In genomic region chr15:99032726-99033250, GRCm38 (mm10) we compare ENCODE assay signal across 9 mouse cellular contexts. TPM values are rescaled to one million over a fixed set of nuclear protein-coding genes. Genes with fewer than 3 reads are reported as not detected.
A peak's percentile ranks its signal among the peaks of the same experiment; 100 is the strongest.
DNase-seq lines count a peak whose midpoint lies in the region; ATAC-seq lines count a peak whose summit lies in the region.
"Had no signal": no experiment of that assay in that cellular context is flagged by ENCODE, and none has a peak within 500 bp of the region (broad histone marks: within the 10 kb centered on the region; RNA-seq: fewer than 3 reads in every experiment).

No protein-coding gene starts in this region.

- no peak for ATAC-seq in hindbrain, embryonic 13.5 days (ENCODE audit: low FRiP score)
- no peak for ATAC-seq in hindbrain, embryonic 14.5 days (ENCODE audit: low FRiP score)
- ATAC-seq in intestine, embryonic 15.5 days, result no peak
- no peak for ATAC-seq in liver, embryonic 15.5 days (ENCODE audit: insufficient read depth)
- no peak for ATAC-seq in cerebellum, adult (ENCODE audit: insufficient number of reproducible peaks, low FRiP score, low TSS enrichment)

- H3K27ac ChIP-seq in hindbrain, embryonic 13.5 days, result no peak overlapping the region
- H3K27ac ChIP-seq in hindbrain, embryonic 14.5 days, result no peak overlapping the region
- no peak overlapping the region for H3K27ac ChIP-seq in intestine, embryonic 15.5 days
- H3K27ac ChIP-seq in liver, embryonic 15.5 days (replicated peaks), result peak overlapping the region; percentile 99

- no peak overlapping the region for H3K4me3 ChIP-seq in hindbrain, embryonic 13.5 days
- no peak overlapping the region for H3K4me3 ChIP-seq in hindbrain, embryonic 14.5 days (replicated peaks; ENCODE audit: low read length)
- peak overlapping the region; percentile 61 for H3K4me3 ChIP-seq in intestine, embryonic 15.5 days (replicated peaks)
- peak overlapping the region; percentile 91 for H3K4me3 ChIP-seq in liver, embryonic 15.5 days (replicated peaks)

- peaks cover 27% of the 10 kb centered on the region for H3K27me3 ChIP-seq in hindbrain, embryonic 13.5 days
- H3K27me3 ChIP-seq in hindbrain, embryonic 14.5 days (ENCODE audit: control insufficient read depth, insufficient read depth, low read length), result peaks cover 25% of the 10 kb centered on the region
- H3K27me3 ChIP-seq in intestine, embryonic 15.5 days (replicated peaks), result no peaks in the 10 kb centered on the region
- H3K27me3 ChIP-seq in liver, embryonic 15.5 days, result no peaks in the 10 kb centered on the region

- H3K4me2 ChIP-seq in hindbrain, embryonic 13.5 days, result 0 out of 2 replicates have a peak overlapping the region, but pooled peaks have one; percentile 21
- no peak overlapping the region; the same call in 1 of the 2 replicates for H3K4me2 ChIP-seq in hindbrain, embryonic 14.5 days (replicated peaks)
- peak overlapping the region; percentile 78 for H3K4me2 ChIP-seq in intestine, embryonic 15.5 days (replicated peaks)
- H3K4me2 ChIP-seq in liver, embryonic 15.5 days, result peak overlapping the region; percentile 81

- no peak overlapping the region for H3K9ac ChIP-seq in hindbrain, embryonic 13.5 days
- H3K9ac ChIP-seq in hindbrain, embryonic 14.5 days, result no peak overlapping the region
- H3K9ac ChIP-seq in intestine, embryonic 15.5 days, result peak overlapping the region; percentile 6; the same call in 1 of the 2 replicates
- H3K9ac ChIP-seq in liver, embryonic 15.5 days, result peak overlapping the region; percentile 95

- no peaks in the 10 kb centered on the region for H3K36me3 ChIP-seq in hindbrain, embryonic 13.5 days
- H3K36me3 ChIP-seq in hindbrain, embryonic 14.5 days (replicated peaks; ENCODE audit: control insufficient read depth, insufficient read depth), result no peaks in the 10 kb centered on the region
- peaks cover 11% of the 10 kb centered on the region for H3K36me3 ChIP-seq in intestine, embryonic 15.5 days
- H3K36me3 ChIP-seq in liver, embryonic 15.5 days (replicated peaks), result peaks cover 49% of the 10 kb centered on the region

- DNase-seq in hindbrain, embryonic 14.5 days (ENCODE audit: low spot score), result no peak
- peak; percentile 57 for DNase-seq in adrenal gland, adult 8-10 months
- no peak for DNase-seq in gastrocnemius, adult 18-20 months (ENCODE audit: low spot score)
- DNase-seq in thymus, postnatal 36 days, result no peak
- DNase-seq: thymus, postnatal 25 days had no signal

- 80% methylated on average over 7 of the region's 7 CpGs for WGBS in hindbrain, embryonic 13.5 days
- WGBS in hindbrain, embryonic 14.5 days, result 78% methylated on average over 7 of the region's 7 CpGs
- 50% methylated on average over 7 of the region's 7 CpGs for WGBS in intestine, embryonic 15.5 days
- 10% methylated on average over 7 of the region's 7 CpGs for WGBS in liver, embryonic 15.5 days (ENCODE audit: insufficient replicate concordance)

- no peaks in the 10 kb centered on the region for H3K9me3 ChIP-seq in hindbrain, embryonic 13.5 days
- H3K9me3 ChIP-seq in hindbrain, embryonic 14.5 days (ENCODE audit: control insufficient read depth, low read length), result no peaks in the 10 kb centered on the region
- H3K9me3 ChIP-seq in intestine, embryonic 15.5 days, result no peaks in the 10 kb centered on the region
- no peaks in the 10 kb centered on the region for H3K9me3 ChIP-seq in liver, embryonic 15.5 days (replicated peaks)

- H3K4me1 ChIP-seq in hindbrain, embryonic 13.5 days (replicated peaks), result peaks cover 27% of the 10 kb centered on the region
- peaks cover 9% of the 10 kb centered on the region; the same call in 1 of the 2 replicates for H3K4me1 ChIP-seq in hindbrain, embryonic 14.5 days (replicated peaks; ENCODE audit: control insufficient read depth, insufficient read depth, low read length)
- peaks cover 26% of the 10 kb centered on the region; the same call in 1 of the 2 replicates for H3K4me1 ChIP-seq in intestine, embryonic 15.5 days (replicated peaks)
- H3K4me1 ChIP-seq in liver, embryonic 15.5 days (replicated peaks), result peaks cover 63% of the 10 kb centered on the region

RNA-seq across cellular contexts. Expression of gene Tuba1c, which starts 3.1 kb away (rescaled TPM):
- 28.1 and 28.2 TPM in 2 replicates for polyA plus RNA-seq in hindbrain, embryonic 13.5 days (2015; fragmentation: Nextera tagmentation; extraction: Ambion mirVana)
- 21.7 and 24.2 TPM in 2 replicates for polyA plus RNA-seq in hindbrain, embryonic 14.5 days (2014; fragmentation: Nextera tagmentation; extraction: Ambion mirVana)
- 100 to 1,000 TPM; 207 to 347 (median 262) TPM for total RNA-seq in adrenal gland, adult 8-10 months (2022)
- 253 and 271 TPM in 2 replicates for polyA plus RNA-seq in intestine, embryonic 15.5 days (2015; fragmentation: Nextera tagmentation; extraction: Ambion mirVana)
- polyA plus RNA-seq in liver, embryonic 15.5 days (2015; fragmentation: Nextera tagmentation; extraction: Ambion mirVana), result 271 and 291 TPM in 2 replicates
- 1 to 10 TPM; 5.4 to 9.9 TPM for total RNA-seq in gastrocnemius, adult 18-20 months (2021)

RNA-seq across cellular contexts. Expression of gene Prph, which starts 22.2 kb away (rescaled TPM):
- polyA plus RNA-seq in hindbrain, embryonic 13.5 days (2015; fragmentation: Nextera tagmentation; extraction: Ambion mirVana), result 62.4 and 78.7 TPM in 2 replicates
- polyA plus RNA-seq in hindbrain, embryonic 14.5 days (2014; fragmentation: Nextera tagmentation; extraction: Ambion mirVana), result 77.9 and 79.5 TPM in 2 replicates
- total RNA-seq in adrenal gland, adult 8-10 months (2022), result 1 to 10 TPM in 2 of 4 experiments, under 1 TPM in 2; 0.81 to 2.2 (median 1.4) TPM
- polyA plus RNA-seq in intestine, embryonic 15.5 days (2015; fragmentation: Nextera tagmentation; extraction: Ambion mirVana), result 46.9 and 48.1 TPM in 2 replicates
- polyA plus RNA-seq in liver, embryonic 15.5 days (2015; fragmentation: Nextera tagmentation; extraction: Ambion mirVana), result 0.83 and 1.2 TPM in 2 replicates
- under 1 TPM; 0.43 to 0.88 TPM for total RNA-seq in gastrocnemius, adult 18-20 months (2021)

RNA-seq across cellular contexts. Expression of gene Troap, which starts 41.6 kb away (rescaled TPM):
- 8.4 and 10.0 TPM in 2 replicates for polyA plus RNA-seq in hindbrain, embryonic 13.5 days (2015; fragmentation: Nextera tagmentation; extraction: Ambion mirVana)
- polyA plus RNA-seq in hindbrain, embryonic 14.5 days (2014; fragmentation: Nextera tagmentation; extraction: Ambion mirVana), result 3.7 and 4.0 TPM in 2 replicates
- 1 to 10 TPM in 1 of 4 experiments, under 1 TPM in 3; 0.22 to 2.3 (median 0.67) TPM for total RNA-seq in adrenal gland, adult 8-10 months (2022)
- 24.7 and 25.4 TPM in 2 replicates for polyA plus RNA-seq in intestine, embryonic 15.5 days (2015; fragmentation: Nextera tagmentation; extraction: Ambion mirVana)
- polyA plus RNA-seq in liver, embryonic 15.5 days (2015; fragmentation: Nextera tagmentation; extraction: Ambion mirVana), result 14.6 and 15.9 TPM in 2 replicates
- total RNA-seq in gastrocnemius, adult 18-20 months (2021), result under 1 TPM in 1 of 2 experiments, not detected in 1; 0.21 TPM

RNA-seq across cellular contexts. Expression of gene C1ql4, which starts 54.8 kb away (rescaled TPM):
- polyA plus RNA-seq in hindbrain, embryonic 13.5 days (2015; fragmentation: Nextera tagmentation; extraction: Ambion mirVana), result 5.6 and 11.8 TPM in 2 replicates
- 4.7 and 6.6 TPM in 2 replicates for polyA plus RNA-seq in hindbrain, embryonic 14.5 days (2014; fragmentation: Nextera tagmentation; extraction: Ambion mirVana)
- total RNA-seq in adrenal gland, adult 8-10 months (2022), result not detected
- polyA plus RNA-seq in intestine, embryonic 15.5 days (2015; fragmentation: Nextera tagmentation; extraction: Ambion mirVana), result 0.09 TPM in 1 of 2 replicates, not detected in the other
- polyA plus RNA-seq in liver, embryonic 15.5 days (2015; fragmentation: Nextera tagmentation; extraction: Ambion mirVana), result not detected in 2 replicates
- not detected for total RNA-seq in gastrocnemius, adult 18-20 months (2021)

Comparison
In these comparisons a context has a peak if more than half of its experiments do, and no peak if none do; other contexts are left out.
1. H3K4me3 ChIP-seq: peak in intestine, embryonic 15.5 days (single experiment) and liver, embryonic 15.5 days (single experiment); none in hindbrain, embryonic 13.5 days (single experiment) and hindbrain, embryonic 14.5 days (single experiment).
2. H3K9ac ChIP-seq: peak in intestine, embryonic 15.5 days (single experiment) and liver, embryonic 15.5 days (single experiment); none in hindbrain, embryonic 13.5 days (single experiment) and hindbrain, embryonic 14.5 days (single experiment).
3. RNA of gene Prph, which starts 22.2 kb away (polyA plus RNA-seq): 62.4 to 78.7 TPM in hindbrain, embryonic 13.5 days, 77.9 to 79.5 TPM in hindbrain, embryonic 14.5 days and 46.9 to 48.1 TPM in intestine, embryonic 15.5 days; 0.83 to 1.2 TPM in liver, embryonic 15.5 days; every median in the first group is over 10 times any median in the second.